Mouse (Mus musculus): ENCODE measurements around the gene Crnkl1. TPM values are rescaled to one million over a fixed set of nuclear protein-coding genes. Genes with fewer than 3 reads are reported as not detected.
"Not testable (repeated sequence)": the region's sequence is repeated elsewhere in the genome, so short reads cannot be mapped to it uniquely, and the experiment has no call there.

Crnkl1 gene
- polyA plus RNA-seq, 1 experiment from 2014 or later, result 20.9 TPM

DNA sequence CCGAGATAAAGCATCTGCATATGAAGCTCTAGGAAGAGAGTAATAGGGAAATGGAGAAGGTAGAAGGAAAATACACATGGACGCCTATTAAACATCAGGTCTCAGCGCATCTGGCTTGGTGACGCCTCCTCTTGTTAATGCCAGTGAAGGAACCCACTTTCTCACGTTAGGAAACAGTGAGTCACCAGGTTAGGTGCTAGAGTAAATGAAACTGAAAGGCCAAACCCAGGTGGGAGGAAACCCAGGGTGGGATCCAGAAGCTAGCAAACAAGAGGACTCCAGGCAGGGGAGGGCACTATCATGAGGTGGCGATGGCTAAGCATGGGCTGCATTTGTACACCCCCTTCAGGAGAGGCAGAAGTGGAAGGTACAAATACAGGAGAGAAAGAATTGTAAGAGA is 29.7 kb downstream of the Crnkl1 start:
- Histone ChIP-seq H3K9ac (no peak overlapping the region), H3K4me3 (replicated peaks) (no peak overlapping the region), H3K27ac (no peak overlapping the region), H3K4me2 (no peak overlapping the region), H3K4me1 (peaks cover 16% of the 10 kb centered on the region), H3K9me3 (no peaks in the 10 kb centered on the region), H3K36me3 (peaks cover 7% of the 10 kb centered on the region; the same call in 1 of the 2 replicates), H3K27me3 (replicated peaks) (no peaks in the 10 kb centered on the region)
- no peak for ATAC-seq (ENCODE audit: insufficient read depth, low FRiP score, low read depth)
- WGBS, result 78% methylated on average over 6 of the region's 6 CpGs

DNA sequence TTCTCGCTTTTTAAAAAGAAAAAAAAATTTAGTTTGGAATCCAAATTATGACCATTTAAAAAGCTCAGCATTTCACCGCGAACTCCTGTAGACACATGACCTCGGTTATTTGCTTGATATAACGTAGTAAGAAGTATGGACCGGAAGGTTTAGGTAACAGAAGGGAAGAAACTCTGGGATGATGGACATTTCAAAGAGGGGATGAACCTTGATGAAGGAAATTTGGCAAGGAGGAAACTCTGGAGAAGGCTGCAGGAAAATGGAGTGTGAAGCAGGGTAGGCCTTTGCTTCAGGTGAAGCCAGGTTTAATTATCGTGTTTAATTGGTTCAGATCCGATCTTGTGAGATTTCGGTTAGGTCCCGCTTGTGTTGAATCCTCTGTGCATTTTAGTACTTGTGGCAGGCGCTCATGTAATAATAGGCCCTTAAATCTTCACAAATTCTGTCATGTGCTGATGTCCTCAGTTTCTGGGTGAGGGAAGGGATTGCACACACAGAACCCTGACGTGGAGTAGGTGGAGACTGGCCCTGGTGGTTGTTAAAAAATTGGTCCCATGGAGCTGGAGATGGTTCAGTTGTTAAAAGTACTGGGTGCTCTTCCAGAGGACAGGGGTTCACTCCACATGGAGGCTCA is 30.7 kb downstream of the Crnkl1 start:
- Histone ChIP-seq H3K9ac (peak overlapping the region; percentile 91; the same call in 1 of the 2 replicates), H3K27ac (no peak overlapping the region), H3K4me3 (replicated peaks) (peak overlapping the region; percentile 95), H3K4me1 (peaks cover 16% of the 10 kb centered on the region), H3K9me3 (no peaks in the 10 kb centered on the region), H3K36me3 (peaks cover 4% of the 10 kb centered on the region; the same call in 1 of the 2 replicates), H3K4me2 (peak overlapping the region; percentile 55), H3K27me3 (replicated peaks) (no peaks in the 10 kb centered on the region)
- WGBS, result 29% methylated on average over 12 of the region's 12 CpGs
- ATAC-seq (ENCODE audit: insufficient read depth, low FRiP score, low read depth), result no peak

DNA sequence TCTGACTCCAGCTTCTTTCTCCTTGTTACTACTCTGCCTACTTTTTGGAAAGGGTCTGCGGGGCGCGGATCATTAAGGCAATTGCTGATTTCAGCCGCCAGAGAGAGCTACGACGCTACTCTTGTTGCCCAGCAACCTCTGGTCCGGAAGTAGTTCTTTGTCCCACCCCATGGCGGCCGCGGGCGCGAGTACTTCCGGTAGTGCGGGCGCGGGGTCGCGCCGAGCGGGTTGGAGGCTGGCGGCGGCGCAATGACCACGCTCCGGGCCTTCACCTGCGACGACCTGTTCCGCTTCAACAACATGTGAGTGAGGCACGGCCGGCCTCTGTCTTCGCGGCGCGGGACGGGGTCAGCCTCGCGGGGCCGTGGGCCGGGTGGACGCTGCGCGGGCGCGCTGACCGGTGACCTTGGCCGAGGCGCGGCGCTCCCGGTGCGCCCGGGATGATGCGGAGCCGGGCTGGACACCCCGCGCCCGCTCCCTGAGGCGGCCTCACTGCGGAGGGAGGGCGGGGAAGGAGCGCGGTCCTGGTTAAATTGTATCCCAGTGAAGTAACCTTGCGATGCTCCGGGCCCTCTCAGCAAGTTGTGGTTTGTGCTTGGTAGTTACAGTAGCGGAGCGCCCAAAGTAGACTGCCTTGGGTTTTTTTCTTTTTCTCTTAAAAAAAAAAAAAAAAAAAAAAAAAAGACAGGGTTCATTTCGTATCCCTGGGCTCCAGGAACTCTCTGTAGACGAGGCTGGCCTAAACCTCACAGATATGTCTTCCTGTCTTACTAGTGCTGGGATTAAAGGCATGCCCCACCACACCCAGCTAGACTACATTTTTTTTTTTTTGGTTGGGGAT is 31.5 kb downstream of the Crnkl1 start:
- Histone ChIP-seq H3K27me3 (replicated peaks) (no peaks in the 10 kb centered on the region), H3K27ac (peak overlapping the region; percentile 88), H3K9ac (peak overlapping the region; percentile 91), H3K9me3 (no peaks in the 10 kb centered on the region), H3K4me3 (replicated peaks) (peak overlapping the region; percentile 95), H3K4me1 (peaks cover 16% of the 10 kb centered on the region), H3K4me2 (peak overlapping the region; percentile 55), H3K36me3 (no peaks in the 10 kb centered on the region)
- under 1% methylated on average over 68 of the region's 68 CpGs for WGBS
- ATAC-seq (ENCODE audit: insufficient read depth, low FRiP score, low read depth), result peak; percentile 93

- Histone ChIP-seq H3K4me1 (peaks cover 16% of the 10 kb centered on the region), H3K27ac (no peak within 1 kb of the TSS), H3K9me3 (no peaks in the 10 kb centered on the region), H3K27me3 (replicated peaks) (no peaks in the 10 kb centered on the region), H3K4me3 (replicated peaks) (peak within 1 kb of the TSS; percentile 95), H3K9ac (no peak within 1 kb of the TSS), H3K4me2 (peak within 1 kb of the TSS; percentile 55), H3K36me3 (no peaks in the 10 kb centered on the region)
- no peak for ATAC-seq (ENCODE audit: insufficient read depth, low FRiP score, low read depth)
- WGBS, result 84% methylated on average over 6 of the region's 6 CpGs
Measured at GRCm38 (mm10) chr2:145901861-145902260, 33.0 kb downstream of the Crnkl1 start, which contains the start of gene Naa20. Naa20 (plus strand) TSS chr2:145902099.

GRCm38 (mm10) chr2:145900318-145900717 is 34.5 kb downstream of the Crnkl1 start:
- not testable (repeated sequence) for ATAC-seq (ENCODE audit: insufficient read depth, low FRiP score, low read depth)

DNA sequence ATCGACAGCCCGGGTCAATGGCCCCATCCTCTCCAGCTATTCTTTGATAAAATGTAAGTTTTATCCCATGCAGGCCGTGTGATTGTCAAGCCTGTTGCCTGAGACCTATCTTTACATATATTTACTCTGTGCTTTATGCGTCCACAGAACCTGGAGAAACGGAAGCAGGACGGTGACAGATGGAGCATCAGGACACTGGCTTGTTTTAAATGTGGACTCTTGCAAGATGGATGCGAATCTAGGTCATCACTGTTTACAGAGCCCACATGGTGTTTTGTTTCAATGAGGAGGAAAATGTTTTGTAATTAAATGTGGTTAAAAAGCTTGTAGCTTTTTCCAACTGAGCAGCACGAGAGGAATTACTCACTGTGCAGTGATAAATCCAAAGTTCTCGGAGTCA is 36.7 kb downstream of the Crnkl1 start:
- Histone ChIP-seq H3K4me3 (replicated peaks) (no peak overlapping the region), H3K27me3 (replicated peaks) (no peaks in the 10 kb centered on the region)
- 46% methylated on average over 9 of the region's 9 CpGs for WGBS

More at GRCm38 (mm10) chr2:145900318-145900717, 34.5 kb downstream of the Crnkl1 start:
- not testable (repeated sequence) for H3K27ac ChIP-seq; H3K9me3 ChIP-seq; H3K4me2 ChIP-seq; H3K4me3 ChIP-seq (replicated peaks); H3K27me3 ChIP-seq (replicated peaks); H3K36me3 ChIP-seq; H3K9ac ChIP-seq
- 65% methylated on average over 8 of the region's 8 CpGs for WGBS
- H3K4me1 ChIP-seq, result peaks cover 12% of the 10 kb centered on the region

GRCm38 (mm10) chr2:145893756-145894155 is 41.1 kb downstream of the Crnkl1 start:
- no peak for ATAC-seq (ENCODE audit: insufficient read depth, low FRiP score, low read depth)
- no peaks in the 10 kb centered on the region for H3K27me3 ChIP-seq (replicated peaks)
- 98% methylated on average over 6 of the region's 6 CpGs for WGBS

More for the DNA sequence above, 36.7 kb downstream of the Crnkl1 start:
- ATAC-seq (ENCODE audit: insufficient read depth, low FRiP score, low read depth), result no peak
- Histone ChIP-seq H3K9me3 (no peaks in the 10 kb centered on the region), H3K9ac (no peak overlapping the region), H3K36me3 (no peaks in the 10 kb centered on the region), H3K4me2 (no peak overlapping the region), H3K4me1 (no peaks in the 10 kb centered on the region), H3K27ac (no peak overlapping the region)

DNA sequence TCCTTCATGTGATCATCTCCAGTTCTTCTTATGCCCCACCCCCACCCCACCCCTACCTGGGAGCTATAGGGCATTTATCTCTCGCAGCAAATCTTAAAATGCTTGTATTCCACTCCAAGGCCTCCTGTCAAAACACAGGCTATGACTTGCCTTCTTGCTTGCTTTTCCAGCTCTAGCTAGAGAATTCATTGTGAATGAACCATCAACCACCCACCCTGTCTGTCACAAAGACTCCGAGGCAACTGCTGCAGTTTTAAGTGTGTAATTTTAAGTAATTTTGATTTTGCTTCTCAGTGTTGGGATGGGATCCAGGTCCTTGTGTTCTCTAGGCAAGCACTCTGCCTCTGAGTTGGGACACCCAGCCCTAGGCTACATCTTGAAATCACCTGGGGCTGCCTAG is 44.2 kb downstream of the Crnkl1 start:
- 86% methylated on average over 2 of the region's 2 CpGs for WGBS
- H3K9me3 ChIP-seq, result no peaks in the 10 kb centered on the region
- H3K36me3 ChIP-seq, result peaks cover 12% of the 10 kb centered on the region; the same call in 1 of the 2 replicates
- no peak for ATAC-seq (ENCODE audit: insufficient read depth, low FRiP score, low read depth)
- peaks cover 8% of the 10 kb centered on the region for H3K4me1 ChIP-seq
- no peaks in the 10 kb centered on the region for H3K27me3 ChIP-seq (replicated peaks)
- H3K27ac ChIP-seq, result peak overlapping the region; percentile 4; the same call in 1 of the 2 replicates
- H3K4me2 ChIP-seq, result no peak overlapping the region
- no peak overlapping the region for H3K4me3 ChIP-seq (replicated peaks)
- H3K9ac ChIP-seq, result no peak overlapping the region

More at GRCm38 (mm10) chr2:145893756-145894155, 41.1 kb downstream of the Crnkl1 start:
- Histone ChIP-seq H3K9ac (no peak overlapping the region), H3K9me3 (no peaks in the 10 kb centered on the region), H3K4me2 (no peak overlapping the region), H3K27ac (no peak overlapping the region), H3K4me1 (no peaks in the 10 kb centered on the region), H3K36me3 (no peaks in the 10 kb centered on the region), H3K4me3 (replicated peaks) (no peak overlapping the region)

GRCm38 (mm10) chr2:145888766-145889480 is 45.9 kb downstream of the Crnkl1 start:
- Histone ChIP-seq H3K4me3 (replicated peaks) (no peak overlapping the region), H3K4me1 (peaks cover 22% of the 10 kb centered on the region), H3K27me3 (replicated peaks) (no peaks in the 10 kb centered on the region), H3K36me3 (peaks cover 12% of the 10 kb centered on the region; the same call in 1 of the 2 replicates), H3K27ac (peak overlapping the region; percentile 76), H3K4me2 (no peak overlapping the region), H3K9me3 (no peaks in the 10 kb centered on the region), H3K9ac (no peak overlapping the region)
- 59% methylated on average over 6 of the region's 6 CpGs for WGBS
- 0 out of 2 replicates have a peak, but pooled peaks have one; percentile 15 for ATAC-seq (ENCODE audit: insufficient read depth, low FRiP score, low read depth)

DNA sequence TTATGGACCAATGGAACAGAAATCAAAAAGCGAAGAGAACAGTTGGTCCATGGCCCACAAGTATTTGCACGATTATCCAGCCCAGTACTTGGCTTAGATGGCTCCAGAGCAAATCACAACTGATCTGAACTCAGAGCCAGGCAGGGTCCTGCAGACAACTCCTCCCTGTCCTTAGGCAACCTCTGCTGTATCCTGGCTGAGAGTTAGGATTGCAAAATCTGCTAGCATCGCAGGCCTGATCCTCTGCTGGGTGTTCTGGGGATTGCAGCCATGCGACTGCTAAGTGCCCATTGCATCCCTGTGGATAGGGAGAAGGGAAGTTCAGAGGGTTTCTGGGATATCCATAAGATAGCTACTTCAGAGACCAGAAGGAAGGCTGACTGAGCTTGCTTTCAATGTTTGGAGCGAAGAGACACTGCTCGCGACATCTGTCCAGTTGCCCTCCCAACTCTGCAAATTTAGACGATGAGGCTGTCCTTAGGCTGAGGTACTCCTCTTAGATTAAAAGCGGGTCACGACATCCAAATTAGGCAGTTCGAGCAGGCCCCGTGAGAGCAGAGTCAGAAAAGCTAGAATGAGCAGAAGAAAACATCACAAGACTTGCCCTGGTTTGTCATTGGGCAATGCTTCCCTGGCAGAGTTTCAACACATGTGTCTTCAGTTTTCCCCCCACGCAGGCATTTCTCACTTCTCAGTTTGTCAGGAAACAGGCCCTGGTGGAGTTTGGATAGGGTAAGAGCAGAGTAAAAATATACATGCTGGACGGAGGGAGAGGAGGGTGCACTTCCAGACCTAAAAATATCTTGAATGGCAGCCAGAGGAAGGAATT is 46.7 kb downstream of the Crnkl1 start:
- Histone ChIP-seq H3K4me3 (replicated peaks) (no peak overlapping the region), H3K4me1 (peaks cover 22% of the 10 kb centered on the region), H3K36me3 (peaks cover 12% of the 10 kb centered on the region; the same call in 1 of the 2 replicates), H3K4me2 (no peak overlapping the region), H3K27ac (peak overlapping the region; percentile 76), H3K9ac (no peak overlapping the region), H3K27me3 (replicated peaks) (no peaks in the 10 kb centered on the region), H3K9me3 (no peaks in the 10 kb centered on the region)
- ATAC-seq (ENCODE audit: insufficient read depth, low FRiP score, low read depth), result peak; percentile 66; the same call in 1 of the 2 replicates
- WGBS, result 48% methylated on average over 14 of the region's 14 CpGs

Measured in stomach, embryonic 15.5 days (tissue).